Mouse (Mus musculus) left cerebral cortex, adult 2 months (tissue): ENCODE results near the gene Arl4a. TPM values are rescaled to one million over a fixed set of nuclear protein-coding genes. Genes with fewer than 3 reads are reported as not detected.

ENCODE experiments used
- DNase-seq, 2 experiments: peaks; one replicate each; pipeline ENCODE4 v3.0.0; 2021 to 2022; ENCODE audit warnings: low spot score in 2 of 2, mixed read lengths in 1 of 2; ENCODE audit errors: extremely low spot score in 1 of 2
- H3K27ac ChIP-seq: fragments of 200-600 bp; 2 replicates; pipeline ENCODE4 v1.8.1; 2022
- H3K4me3 ChIP-seq: fragments of 200-600 bp; 2 replicates; pipeline ENCODE4 v1.8.1; 2022
- CTCF ChIP-seq: fragments of 200-600 bp; IDR thresholded peaks from 2 replicates; pipeline ENCODE4 v1.8.1; 2022; ENCODE audit warnings: antibody characterized with exemption, mild to moderate bottlenecking, moderate library complexity
- intact Hi-C: fragments of 180-260 bp; cut with DNase I; formaldehyde crosslinking; loops from one replicate; pipeline ENCODE4 v1.15.1; 2025
- total RNA-seq, 2 experiments: library from RNA; stranded (reverse); gene quantifications; 2 replicates each; pipeline ENCODE4 v1.2.3; 2021

Arl4a gene
- total RNA-seq, 2 experiments from 2014 or later = 39.2 to 50.8 TPM

- TF ChIP-seq CTCF = no peak
- DNase-seq = peak; percentile 47 to 54
- Histone ChIP-seq H3K4me3 (no peak overlapping the region), H3K27ac (no peak overlapping the region)
- intact Hi-C loops = loop anchor here (5.0 kb wide), 2 partner anchors 97 to 242 kb away; no protein-coding TSS in a partner anchor
These were observed 58.8 kb downstream of the Arl4a start for GRCm38 (mm10) chr12:39979066-39979465.

- TF ChIP-seq CTCF = no peak
- intact Hi-C loops = loop anchor here (2.0 to 5.0 kb wide), 3 partner anchors 59 to 241 kb away; no protein-coding TSS in a partner anchor
- DNase-seq = no peak
- no peak overlapping the region for H3K27ac ChIP-seq
- H3K4me3 ChIP-seq = no peak overlapping the region
These were observed 59.7 kb downstream of the Arl4a start for GRCm38 (mm10) chr12:39977996-39978590.

GRCm38 (mm10) chr12:39976426-39976825 lies 61.4 kb downstream of the Arl4a start:
- no peak for DNase-seq
- intact Hi-C loops = loop anchor here (2.0 to 5.0 kb wide), 3 partner anchors 60 to 239 kb away; no protein-coding TSS in a partner anchor
- no peak for TF ChIP-seq CTCF
- peak overlapping the region; percentile 69; the same call in 1 of the 2 replicates for H3K27ac ChIP-seq
- no peak overlapping the region for H3K4me3 ChIP-seq

GRCm38 (mm10) chr12:39975829-39976340 lies 61.9 kb downstream of the Arl4a start:
- peak in 1 of 2 experiments; percentile 25 for DNase-seq
- Histone ChIP-seq H3K27ac (peak overlapping the region; percentile 69; the same call in 1 of the 2 replicates), H3K4me3 (0 out of 2 replicates have a peak overlapping the region, but pooled peaks have one; percentile 7)
- intact Hi-C loops = loop anchor here (2.0 to 5.0 kb wide), 3 partner anchors 61 to 239 kb away; no protein-coding TSS in a partner anchor
- no peak for TF ChIP-seq CTCF

GRCm38 (mm10) chr12:39974977-39975583 lies 62.7 kb downstream of the Arl4a start:
- H3K4me3 ChIP-seq = no peak overlapping the region
- peak overlapping the region; percentile 34 for H3K27ac ChIP-seq
- no peak for DNase-seq
- no peak for TF ChIP-seq CTCF
- intact Hi-C loops = loop anchor here (5.0 kb wide), 2 partner anchors 93 to 238 kb away; no protein-coding TSS in a partner anchor

- no peak for DNase-seq
- intact Hi-C loops = no loop called here
- TF ChIP-seq CTCF = no peak
- no peak overlapping the region for H3K4me3 ChIP-seq
- peak overlapping the region; percentile 29; the same call in 1 of the 2 replicates for H3K27ac ChIP-seq
These were observed 63.6 kb downstream of the Arl4a start for GRCm38 (mm10) chr12:39974273-39974672.

- no peak for TF ChIP-seq CTCF
- Histone ChIP-seq H3K4me3 (no peak overlapping the region), H3K27ac (no peak overlapping the region)
- intact Hi-C loops = no loop called here
- DNase-seq = no peak
These were observed 68.3 kb downstream of the Arl4a start for GRCm38 (mm10) chr12:39969500-39969899.

- no peak for TF ChIP-seq CTCF
- Histone ChIP-seq H3K27ac (no peak overlapping the region), H3K4me3 (no peak overlapping the region)
- DNase-seq = no peak
- intact Hi-C loops = no loop called here
These were observed 69.7 kb downstream of the Arl4a start for GRCm38 (mm10) chr12:39968109-39968508.

GRCm38 (mm10) chr12:39959166-39959565 lies 78.7 kb downstream of the Arl4a start:
- no peak for TF ChIP-seq CTCF
- no peak for DNase-seq
- Histone ChIP-seq H3K4me3 (no peak overlapping the region), H3K27ac (no peak overlapping the region)
- intact Hi-C loops = no loop called here

GRCm38 (mm10) chr12:39957931-39958671 lies 79.7 kb downstream of the Arl4a start:
- DNase-seq = no peak
- no peak overlapping the region for H3K27ac ChIP-seq
- no peak for TF ChIP-seq CTCF
- no peak overlapping the region for H3K4me3 ChIP-seq
- intact Hi-C loops = no loop called here

GRCm38 (mm10) chr12:39956396-39956795 lies 81.4 kb downstream of the Arl4a start:
- peak in 1 of 2 experiments; percentile 41 for DNase-seq
- no peak for TF ChIP-seq CTCF
- intact Hi-C loops = no loop called here
- Histone ChIP-seq H3K27ac (no peak overlapping the region), H3K4me3 (peak overlapping the region; percentile 28)

Other genes with a start within 250 kb of the Arl4a start
- not detected for gene Scin, start 96.2 kb upstream of the Arl4a start, total RNA-seq
- 1 to 10 TPM; 1.5 to 1.7 TPM for gene Lsmem1, start 161.5 kb upstream of the Arl4a start, total RNA-seq
- 100 to 1,000 TPM; 125 to 134 TPM for gene Ifrd1, start 210.5 kb upstream of the Arl4a start, total RNA-seq